Mouse (Mus musculus): ENCODE data around the gene Serinc1. TPM values are rescaled to one million over a fixed set of nuclear protein-coding genes. Genes with fewer than 3 reads are reported as not detected.
A peak's percentile ranks its signal among the peaks of the same experiment; 100 is the strongest.

Serinc1 gene
- polyA plus RNA-seq, 1 experiment = 41.7 TPM

DNA sequence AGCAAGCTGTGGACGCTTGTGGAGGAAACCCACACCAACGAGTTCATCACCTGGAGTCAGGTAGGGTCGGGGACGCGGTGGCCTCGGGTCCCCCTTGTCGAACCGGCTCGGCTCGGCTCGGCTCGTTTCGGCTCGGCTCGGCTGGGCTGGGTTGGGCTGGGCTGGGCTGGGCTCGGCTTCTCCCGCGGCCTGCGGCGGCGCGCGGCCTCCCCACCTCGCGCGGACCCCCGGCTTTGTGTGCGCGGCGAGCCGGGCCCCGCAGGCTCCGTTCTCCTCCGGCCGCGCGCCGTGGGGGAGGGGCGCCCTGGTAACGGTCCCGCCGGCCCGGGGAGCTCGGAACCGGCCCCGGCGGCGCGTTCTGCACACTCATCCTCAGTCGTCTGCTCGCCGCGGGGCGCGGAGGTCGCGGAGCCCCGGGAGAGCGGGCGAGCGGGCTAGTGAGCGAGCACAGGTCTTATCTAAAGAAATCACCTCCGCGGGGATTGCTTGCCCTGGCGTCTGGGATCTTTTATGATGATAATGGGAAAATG is 45.7 kb downstream of the Serinc1 start:
- no peak overlapping the region; the same call in 1 of the 2 replicates for H3K27ac ChIP-seq (ENCODE audit: control insufficient read depth, insufficient read depth, low read length)
- peak overlapping the region; percentile 92 for H3K4me3 ChIP-seq (ENCODE audit: control insufficient read depth, insufficient read depth, low read length)
- H3K27me3 ChIP-seq (ENCODE audit: control insufficient read depth, insufficient read depth, low read length) = no peaks in the 10 kb centered on the region
- TF ChIP-seq POLR2A (IDR thresholded peaks at IDR 0.05; ENCODE audit: control insufficient read depth, extremely low read depth, insufficient read depth, low read length, poor library complexity) (no peak), CTCF (IDR thresholded peaks at IDR 0.05; ENCODE audit: borderline replicate concordance, control insufficient read depth, extremely low read depth, insufficient read depth, low read length, poor library complexity) (no peak)
- DNase-seq = no peak
- WGBS = under 1% methylated on average over 65 of the region's 65 CpGs
- H3K4me1 ChIP-seq (replicated peaks; ENCODE audit: control insufficient read depth, insufficient read depth, low read length) = 0 out of 2 replicates have a peak, but pooled peaks cover 2% of the 10 kb centered on the region
- H3K36me3 ChIP-seq (ENCODE audit: control insufficient read depth, insufficient read depth, low read length) = no peaks in the 10 kb centered on the region

DNA sequence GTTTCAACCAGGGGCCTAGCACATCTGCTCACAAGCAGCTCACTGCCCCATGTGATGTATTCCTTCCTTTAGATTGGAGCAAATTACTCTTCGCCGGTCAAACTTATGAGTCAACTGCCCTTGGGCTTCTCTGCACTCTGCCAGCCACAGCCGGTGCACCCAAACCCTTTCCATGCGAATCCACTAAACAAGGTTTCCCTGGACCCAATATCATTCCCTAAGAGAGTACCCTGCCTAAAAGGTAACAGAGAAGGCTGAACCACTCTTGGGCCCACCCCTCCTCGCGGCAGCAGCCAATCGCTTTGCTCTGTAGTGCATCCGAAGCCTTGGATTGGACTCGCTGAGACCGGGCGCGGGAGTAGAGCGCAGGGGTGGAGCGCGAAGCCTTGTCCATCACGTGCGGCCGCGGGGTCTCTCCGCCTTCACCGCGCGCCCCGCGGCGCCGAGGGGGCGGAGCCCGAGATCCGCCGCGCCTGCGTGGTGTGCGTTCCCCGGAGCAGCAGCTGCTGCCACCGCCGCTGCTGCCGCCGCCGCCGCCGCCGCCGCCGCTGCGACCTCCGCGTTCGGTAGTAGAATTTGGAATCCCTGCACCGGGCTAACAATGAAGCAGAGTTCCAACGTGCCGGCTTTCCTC is 46.3 kb downstream of the Serinc1 start, which contains the start of gene Hsf2:
Gene Hsf2 (plus strand): TSS at position 478 of the 634 bp plus-strand sequence.
- Histone ChIP-seq H3K4me1 (replicated peaks; ENCODE audit: control insufficient read depth, insufficient read depth, low read length) (0 out of 2 replicates have a peak, but pooled peaks cover 2% of the 10 kb centered on the region), H3K36me3 (ENCODE audit: control insufficient read depth, insufficient read depth, low read length) (no peaks in the 10 kb centered on the region), H3K4me3 (ENCODE audit: control insufficient read depth, insufficient read depth, low read length) (peak within 1 kb of the TSS; percentile 92), H3K27me3 (ENCODE audit: control insufficient read depth, insufficient read depth, low read length) (no peaks in the 10 kb centered on the region), H3K27ac (ENCODE audit: control insufficient read depth, insufficient read depth, low read length) (no peak within 1 kb of the TSS; the same call in 1 of the 2 replicates)
- TF ChIP-seq CTCF (IDR thresholded peaks at IDR 0.05; ENCODE audit: borderline replicate concordance, control insufficient read depth, extremely low read depth, insufficient read depth, low read length, poor library complexity) (peak; percentile 68), POLR2A (IDR thresholded peaks at IDR 0.05; ENCODE audit: control insufficient read depth, extremely low read depth, insufficient read depth, low read length, poor library complexity) (peak; percentile 64)
- peak; percentile 94 for DNase-seq
- WGBS = 2% methylated on average over 46 of the region's 52 CpGs

DNA sequence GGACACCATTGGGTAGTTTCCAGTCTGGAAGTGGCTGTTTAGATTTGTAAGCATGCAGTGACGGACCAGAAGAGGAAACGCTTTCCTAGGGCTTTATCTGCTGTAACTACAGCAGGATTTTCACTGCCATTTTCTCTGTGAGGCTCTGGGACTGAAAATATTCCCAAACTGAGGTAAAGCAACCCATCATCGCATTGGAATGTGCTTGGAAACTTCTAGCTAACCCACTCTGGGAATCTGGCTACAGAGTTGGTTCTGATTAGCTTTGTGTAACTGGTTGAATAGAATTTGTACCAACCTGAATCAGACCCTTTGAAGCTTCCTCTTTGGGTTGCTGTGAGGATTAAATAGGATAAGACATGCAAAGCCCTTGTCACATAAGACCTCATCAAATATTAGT is 47.6 kb downstream of the Serinc1 start:
- DNase-seq = no peak
- Histone ChIP-seq H3K27me3 (ENCODE audit: control insufficient read depth, insufficient read depth, low read length) (no peaks in the 10 kb centered on the region), H3K4me1 (replicated peaks; ENCODE audit: control insufficient read depth, insufficient read depth, low read length) (0 out of 2 replicates have a peak, but pooled peaks cover 2% of the 10 kb centered on the region), H3K4me3 (ENCODE audit: control insufficient read depth, insufficient read depth, low read length) (no peak overlapping the region), H3K36me3 (ENCODE audit: control insufficient read depth, insufficient read depth, low read length) (no peaks in the 10 kb centered on the region), H3K27ac (ENCODE audit: control insufficient read depth, insufficient read depth, low read length) (no peak overlapping the region)
- TF ChIP-seq CTCF (IDR thresholded peaks at IDR 0.05; ENCODE audit: borderline replicate concordance, control insufficient read depth, extremely low read depth, insufficient read depth, low read length, poor library complexity) = no peak
- TF ChIP-seq POLR2A (IDR thresholded peaks at IDR 0.05; ENCODE audit: control insufficient read depth, extremely low read depth, insufficient read depth, low read length, poor library complexity) = no peak
- 91% methylated on average over 3 of the region's 3 CpGs for whole genome bisulfite sequencing

DNA sequence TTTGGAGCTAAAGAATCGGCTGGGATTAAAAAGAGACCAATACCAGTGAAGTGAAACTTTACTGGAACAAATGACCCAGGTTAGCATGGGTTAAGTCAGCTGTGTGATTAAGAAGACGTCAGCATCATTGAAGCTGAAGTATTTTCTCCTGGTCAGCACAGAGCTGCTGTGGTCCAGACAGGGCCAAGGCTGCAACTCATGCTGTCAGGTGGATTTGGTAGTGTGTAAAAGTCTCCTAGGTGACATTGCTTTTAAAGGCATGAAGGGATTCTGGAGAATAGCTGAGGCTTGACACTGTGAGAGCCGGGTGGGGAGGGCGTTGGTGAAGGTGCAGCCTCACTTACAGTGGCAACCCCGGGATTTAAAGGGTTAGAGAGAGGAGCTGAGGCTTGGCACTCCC is 50.6 kb downstream of the Serinc1 start:
- Histone ChIP-seq H3K4me1 (replicated peaks; ENCODE audit: control insufficient read depth, insufficient read depth, low read length) (0 out of 2 replicates have a peak, but pooled peaks cover 2% of the 10 kb centered on the region), H3K4me3 (ENCODE audit: control insufficient read depth, insufficient read depth, low read length) (no peak overlapping the region), H3K27ac (ENCODE audit: control insufficient read depth, insufficient read depth, low read length) (no peak overlapping the region), H3K36me3 (ENCODE audit: control insufficient read depth, insufficient read depth, low read length) (no peaks in the 10 kb centered on the region), H3K27me3 (ENCODE audit: control insufficient read depth, insufficient read depth, low read length) (no peaks in the 10 kb centered on the region)
- WGBS = 86% methylated on average over 5 of the region's 5 CpGs
- TF ChIP-seq CTCF (IDR thresholded peaks at IDR 0.05; ENCODE audit: borderline replicate concordance, control insufficient read depth, extremely low read depth, insufficient read depth, low read length, poor library complexity) = no peak
- no peak for TF ChIP-seq POLR2A (IDR thresholded peaks at IDR 0.05; ENCODE audit: control insufficient read depth, extremely low read depth, insufficient read depth, low read length, poor library complexity)
- no peak for DNase-seq

DNA sequence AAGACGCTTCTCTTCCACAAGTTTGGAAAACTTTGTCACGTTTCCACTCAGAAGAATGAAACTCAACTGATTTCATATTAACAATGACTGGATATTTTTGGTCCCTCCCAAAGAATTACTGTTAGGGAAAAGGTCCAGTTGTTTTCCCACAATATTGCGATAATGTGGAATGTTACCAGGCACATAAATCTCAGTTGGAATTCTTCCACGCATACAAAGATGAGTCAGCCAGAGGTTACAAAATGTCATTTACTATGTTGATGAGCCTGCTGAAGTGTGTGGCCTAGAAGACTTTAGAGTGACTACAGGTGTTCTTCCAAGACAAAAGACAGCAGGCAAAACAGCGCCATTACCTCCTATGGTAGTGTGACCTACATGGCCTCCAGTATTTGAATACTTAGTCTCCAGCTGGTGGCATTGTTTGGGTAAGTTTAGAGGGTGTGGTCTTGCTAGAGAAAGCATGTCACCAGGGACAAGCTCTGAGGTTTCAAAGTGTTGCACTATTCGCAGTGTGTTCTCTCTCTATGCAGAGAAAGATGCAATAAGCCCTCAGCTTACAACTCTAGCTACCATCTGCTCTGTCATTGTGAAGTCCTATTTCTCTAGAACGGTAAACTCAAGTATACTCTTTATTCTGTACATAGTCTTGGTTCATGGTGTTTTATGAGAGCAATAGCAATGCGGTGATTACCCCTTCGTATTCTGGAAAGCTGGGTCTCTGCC is 55.0 kb downstream of the Serinc1 start:
- no peak overlapping the region for H3K4me3 ChIP-seq (ENCODE audit: control insufficient read depth, insufficient read depth, low read length)

More for the DNA sequence above, 55.0 kb downstream of the Serinc1 start:
- 94% methylated on average over 9 of the region's 9 CpGs for WGBS
- Histone ChIP-seq H3K4me1 (replicated peaks; ENCODE audit: control insufficient read depth, insufficient read depth, low read length) (no peaks in the 10 kb centered on the region), H3K27me3 (ENCODE audit: control insufficient read depth, insufficient read depth, low read length) (no peaks in the 10 kb centered on the region), H3K27ac (ENCODE audit: control insufficient read depth, insufficient read depth, low read length) (no peak overlapping the region), H3K36me3 (ENCODE audit: control insufficient read depth, insufficient read depth, low read length) (no peaks in the 10 kb centered on the region)
- no peak for DNase-seq
- TF ChIP-seq CTCF (IDR thresholded peaks at IDR 0.05; ENCODE audit: borderline replicate concordance, control insufficient read depth, extremely low read depth, insufficient read depth, low read length, poor library complexity) (no peak), POLR2A (IDR thresholded peaks at IDR 0.05; ENCODE audit: control insufficient read depth, extremely low read depth, insufficient read depth, low read length, poor library complexity) (no peak)

Other genes starting within 250 kb of the Serinc1 start
- 5.3 and 7.0 TPM in 2 replicates for gene Hsf2, start 46.1 kb downstream of the Serinc1 start, polyA plus RNA-seq (2012; rRNA removed)
- gene Pkib, start 99.5 kb upstream of the Serinc1 start, polyA plus RNA-seq (2012; rRNA removed) = 3.0 and 4.3 TPM in 2 replicates

All from thymus, adult 2 months (tissue).